In genomic region chr10:95780881-95781600, GRCm38 (mm10) we compare ENCODE assay signal across 13 mouse cellular contexts.
A peak's percentile ranks its signal among the peaks of the same experiment; 100 is the strongest.
DNase-seq lines count a peak whose midpoint lies in the region; ATAC-seq lines count a peak whose summit lies in the region.
"Had no signal": no experiment of that assay in that cellular context is flagged by ENCODE, and none has a peak within 500 bp of the region (broad histone marks: within the 10 kb centered on the region; RNA-seq: fewer than 3 reads in every experiment).

No protein-coding gene starts in this region.

- no peak overlapping the region for H3K4me2 ChIP-seq in heart, embryonic 12.5 days
- no peak overlapping the region for H3K4me2 ChIP-seq in embryonic facial prominence, embryonic 14.5 days (ENCODE audit: low read depth, low read length)
- H3K4me2 ChIP-seq: hindbrain, embryonic 14.5 days; neural tube, embryonic 12.5 days had no signal

- no peak for DNase-seq in heart, adult 18-20 months
- DNase-seq in retina, postnatal 1 day = peak; percentile 17
- DNase-seq in retina, embryonic 14.5 days (ENCODE audit: low spot score) = no peak
- peak; percentile 76 for DNase-seq in embryonic facial prominence, embryonic 14.5 days (ENCODE audit: low spot score)
- DNase-seq in natural killer cell, adult 2 months (ENCODE audit: low spot score in 2 of 2) = peak; percentile 17 to 54
- DNase-seq in layer of hippocampus, postnatal 36 days = no peak
- DNase-seq: adrenal gland, postnatal 10 days; cerebellum, postnatal 36 days; lung, adult 2 months had no signal

- H3K27ac ChIP-seq in heart, embryonic 12.5 days (ENCODE audit: poor library complexity, severe bottlenecking) = 0 out of 2 replicates have a peak overlapping the region, but pooled peaks have one; percentile 13
- H3K27ac ChIP-seq in embryonic facial prominence, embryonic 14.5 days (replicated peaks; ENCODE audit: low read depth, low read length) = peak overlapping the region; percentile 63
- H3K27ac ChIP-seq: hindbrain, embryonic 14.5 days; neural tube, embryonic 12.5 days had no signal

- H3K36me3 ChIP-seq in heart, embryonic 12.5 days = no peaks in the 10 kb centered on the region
- no peaks in the 10 kb centered on the region for H3K36me3 ChIP-seq in embryonic facial prominence, embryonic 14.5 days (ENCODE audit: control insufficient read depth, insufficient read depth, low read length)
- H3K36me3 ChIP-seq: neural tube, embryonic 12.5 days had no signal

- no peak for ATAC-seq in heart, embryonic 12.5 days (ENCODE audit: insufficient number of reproducible peaks, low FRiP score)
- peak; percentile 79 for ATAC-seq in embryonic facial prominence, embryonic 14.5 days (ENCODE audit: low read depth)
- no peak for ATAC-seq in monocyte, adult 5-6 weeks (replicated peaks; ENCODE audit: insufficient number of reproducible peaks, low FRiP score, low TSS enrichment, poor library complexity, severe bottlenecking)

- H3K4me1 ChIP-seq in heart, embryonic 12.5 days (replicated peaks) = peaks cover 9% of the 10 kb centered on the region
- peaks cover 7% of the 10 kb centered on the region; the same call in 1 of the 2 replicates for H3K4me1 ChIP-seq in embryonic facial prominence, embryonic 14.5 days (ENCODE audit: control insufficient read depth, insufficient read depth, low read length)
- H3K4me1 ChIP-seq: neural tube, embryonic 12.5 days had no signal

- no peak overlapping the region for H3K4me3 ChIP-seq in heart, embryonic 12.5 days
- H3K4me3 ChIP-seq in embryonic facial prominence, embryonic 14.5 days (ENCODE audit: low read depth, low read length) = no peak overlapping the region
- H3K4me3 ChIP-seq: neural tube, embryonic 12.5 days had no signal

- H3K9me3 ChIP-seq in heart, embryonic 12.5 days (replicated peaks) = no peaks in the 10 kb centered on the region
- no peaks in the 10 kb centered on the region for H3K9me3 ChIP-seq in embryonic facial prominence, embryonic 14.5 days (ENCODE audit: control insufficient read depth, low read length)
- H3K9me3 ChIP-seq: neural tube, embryonic 12.5 days had no signal

- no peaks in the 10 kb centered on the region for H3K27me3 ChIP-seq in heart, embryonic 12.5 days (replicated peaks)
- H3K27me3 ChIP-seq in embryonic facial prominence, embryonic 14.5 days (replicated peaks; ENCODE audit: control insufficient read depth, insufficient read depth, low read length) = no peaks in the 10 kb centered on the region
- H3K27me3 ChIP-seq: neural tube, embryonic 12.5 days had no signal

- H3K9ac ChIP-seq in heart, embryonic 12.5 days = no peak overlapping the region
- no peak overlapping the region for H3K9ac ChIP-seq in embryonic facial prominence, embryonic 14.5 days (ENCODE audit: low read depth, low read length)
- H3K9ac ChIP-seq: hindbrain, embryonic 14.5 days; neural tube, embryonic 12.5 days had no signal

- 57% methylated on average over 8 of the region's 8 CpGs for WGBS in heart, embryonic 12.5 days
- WGBS in embryonic facial prominence, embryonic 14.5 days = 71% methylated on average over 8 of the region's 8 CpGs

Comparison
In these comparisons a context has a peak if more than half of its experiments do, and no peak if none do; other contexts are left out.
1. DNase-seq: peak in retina, postnatal 1 day (single experiment), embryonic facial prominence, embryonic 14.5 days (single experiment) and natural killer cell, adult 2 months (2 of 2); none in heart, adult 18-20 months (0 of 2), retina, embryonic 14.5 days (single experiment) and layer of hippocampus, postnatal 36 days (0 of 2).